Mouse (Mus musculus) liver, embryonic 12.5 days (tissue): ENCODE results near the gene Phb2. TPM values are rescaled to one million over a fixed set of nuclear protein-coding genes. Genes with fewer than 3 reads are reported as not detected.

ENCODE experiments used
- ATAC-seq: fragments of 200-750 bp; cut with Nextera tagmentation; 2 replicates; pipeline ENCODE4 v1.8.0; 2017; ENCODE audit warnings: moderate number of reproducible peaks, mild to moderate bottlenecking, moderate library complexity
- H3K27ac ChIP-seq: fragments of 300-500 bp; sonication (generic); 2 replicates; pipeline ENCODE4 v1.5.1; 2016; ENCODE audit warnings: mild to moderate bottlenecking
- H3K27me3 ChIP-seq: fragments of 300-500 bp; sonication (generic); replicated peaks from 2 replicates; pipeline ENCODE4 v1.6.1; 2016; ENCODE audit warnings: mild to moderate bottlenecking, moderate library complexity
- H3K36me3 ChIP-seq: fragments of 300-500 bp; sonication (generic); 2 replicates; pipeline ENCODE4 v1.6.1; 2016; ENCODE audit warnings: mild to moderate bottlenecking, moderate library complexity
- H3K4me1 ChIP-seq: fragments of 300-500 bp; sonication (generic); 2 replicates; pipeline ENCODE4 v1.6.1; 2016
- H3K4me2 ChIP-seq: fragments of 300-500 bp; sonication (generic); 2 replicates; pipeline ENCODE4 v1.6.1; 2016; ENCODE audit warnings: mild to moderate bottlenecking, moderate library complexity
- H3K4me3 ChIP-seq: fragments of 300-500 bp; sonication (generic); 2 replicates; pipeline ENCODE4 v1.5.1; 2016; ENCODE audit warnings: mild to moderate bottlenecking, moderate library complexity
- H3K9ac ChIP-seq: fragments of 300-500 bp; sonication (generic); 2 replicates; pipeline ENCODE4 v1.6.1; 2016; ENCODE audit warnings: mild to moderate bottlenecking, moderate library complexity
- H3K9me3 ChIP-seq: fragments of 300-500 bp; sonication (generic); replicated peaks from 2 replicates; pipeline ENCODE4 v1.6.1; 2016; ENCODE audit warnings: mild to moderate bottlenecking, moderate library complexity
- WGBS: fragments of 180-500 bp; shearing (Covaris S2); methylation state at CpG from one replicate; pipeline ENCODE4 v1.1.7; 2016; ENCODE audit not compliant: insufficient replicate concordance; 5-methylcytosine and 5-hydroxymethylcytosine counted together
- polyA plus RNA-seq: library from polyadenylated mRNA; unstranded; fragments of >200 nt; fragmentation: Nextera tagmentation; extraction: Ambion mirVana; gene quantifications from 2 replicates; pipeline ENCODE4 v1.2.1, GENCODE M21; 2016

Phb2 gene
- polyA plus RNA-seq, 1 experiment from 2014 or later: 443 TPM

GRCm38 (mm10) chr6:124696441-124697150, 15.5 kb upstream of the Phb2 start:
- Histone ChIP-seq H3K4me2 (no peak overlapping the region), H3K9ac (no peak overlapping the region), H3K27ac (no peak overlapping the region), H3K9me3 (no peaks in the 10 kb centered on the region), H3K27me3 (no peaks in the 10 kb centered on the region), H3K4me1 (peaks cover 37% of the 10 kb centered on the region), H3K36me3 (peaks cover 62% of the 10 kb centered on the region), H3K4me3 (no peak overlapping the region)
- WGBS: 80% methylated on average over 7 of the region's 7 CpGs
- no peak for ATAC-seq

- ATAC-seq: no peak
- peaks cover 78% of the 10 kb centered on the region for H3K36me3 ChIP-seq
- no peak overlapping the region for H3K27ac ChIP-seq
- no peak overlapping the region for H3K4me2 ChIP-seq
- WGBS: 85% methylated on average over 6 of the region's 6 CpGs
- H3K4me1 ChIP-seq: peaks cover 19% of the 10 kb centered on the region
- no peak overlapping the region for H3K9ac ChIP-seq
- H3K4me3 ChIP-seq: no peak overlapping the region
- no peaks in the 10 kb centered on the region for H3K27me3 ChIP-seq
- H3K9me3 ChIP-seq: no peaks in the 10 kb centered on the region
Measured at GRCm38 (mm10) chr6:124698751-124699150, 13.4 kb upstream of the Phb2 start.

GRCm38 (mm10) chr6:124699366-124699765, 12.8 kb upstream of the Phb2 start:
- H3K36me3 ChIP-seq: peaks cover 83% of the 10 kb centered on the region
- no peak for ATAC-seq

GRCm38 (mm10) chr6:124699962-124700610, 12.1 kb upstream of the Phb2 start:
- Histone ChIP-seq H3K9me3 (no peaks in the 10 kb centered on the region), H3K36me3 (peaks cover 85% of the 10 kb centered on the region), H3K9ac (no peak overlapping the region), H3K27me3 (no peaks in the 10 kb centered on the region), H3K27ac (no peak overlapping the region; the same call in 1 of the 2 replicates), H3K4me3 (no peak overlapping the region), H3K4me1 (peaks cover 8% of the 10 kb centered on the region), H3K4me2 (no peak overlapping the region)
- 73% methylated on average over 11 of the region's 11 CpGs for WGBS
- ATAC-seq: 0 out of 2 replicates have a peak, but pooled peaks have one; percentile 5

More at GRCm38 (mm10) chr6:124699366-124699765, 12.8 kb upstream of the Phb2 start:
- H3K9ac ChIP-seq: no peak overlapping the region
- H3K27me3 ChIP-seq: no peaks in the 10 kb centered on the region
- H3K9me3 ChIP-seq: no peaks in the 10 kb centered on the region
- H3K4me3 ChIP-seq: no peak overlapping the region
- peaks cover 13% of the 10 kb centered on the region for H3K4me1 ChIP-seq
- no peak overlapping the region; the same call in 1 of the 2 replicates for H3K27ac ChIP-seq
- H3K4me2 ChIP-seq: no peak overlapping the region
- WGBS: 76% methylated on average over 4 of the region's 4 CpGs

GRCm38 (mm10) chr6:124701338-124701737, 10.8 kb upstream of the Phb2 start:
- 79% methylated on average over 8 of the region's 8 CpGs for WGBS
- Histone ChIP-seq H3K4me2 (no peak overlapping the region), H3K9me3 (no peaks in the 10 kb centered on the region), H3K4me1 (peaks cover 8% of the 10 kb centered on the region), H3K27me3 (no peaks in the 10 kb centered on the region), H3K9ac (no peak overlapping the region), H3K4me3 (no peak overlapping the region), H3K27ac (no peak overlapping the region), H3K36me3 (peaks cover 88% of the 10 kb centered on the region)
- no peak for ATAC-seq

- Histone ChIP-seq H3K27me3 (no peaks in the 10 kb centered on the region), H3K36me3 (peaks cover 97% of the 10 kb centered on the region), H3K4me1 (peaks cover 9% of the 10 kb centered on the region), H3K4me3 (no peak overlapping the region), H3K4me2 (no peak overlapping the region), H3K9me3 (no peaks in the 10 kb centered on the region), H3K27ac (no peak overlapping the region), H3K9ac (no peak overlapping the region)
- ATAC-seq: no peak; the same call in 1 of the 2 replicates
- WGBS: 84% methylated on average over 17 of the region's 17 CpGs
Measured at GRCm38 (mm10) chr6:124702102-124702783, 9.9 kb upstream of the Phb2 start.

- ATAC-seq: peak; percentile 61
- Histone ChIP-seq H3K4me3 (no peak overlapping the region), H3K27me3 (no peaks in the 10 kb centered on the region), H3K4me1 (peaks cover 14% of the 10 kb centered on the region), H3K27ac (no peak overlapping the region), H3K36me3 (peaks cover 100% of the 10 kb centered on the region), H3K9me3 (no peaks in the 10 kb centered on the region), H3K4me2 (no peak overlapping the region), H3K9ac (no peak overlapping the region)
- 53% methylated on average over 3 of the region's 3 CpGs for WGBS
Measured at GRCm38 (mm10) chr6:124702784-124703103, 9.4 kb upstream of the Phb2 start.

DNA sequence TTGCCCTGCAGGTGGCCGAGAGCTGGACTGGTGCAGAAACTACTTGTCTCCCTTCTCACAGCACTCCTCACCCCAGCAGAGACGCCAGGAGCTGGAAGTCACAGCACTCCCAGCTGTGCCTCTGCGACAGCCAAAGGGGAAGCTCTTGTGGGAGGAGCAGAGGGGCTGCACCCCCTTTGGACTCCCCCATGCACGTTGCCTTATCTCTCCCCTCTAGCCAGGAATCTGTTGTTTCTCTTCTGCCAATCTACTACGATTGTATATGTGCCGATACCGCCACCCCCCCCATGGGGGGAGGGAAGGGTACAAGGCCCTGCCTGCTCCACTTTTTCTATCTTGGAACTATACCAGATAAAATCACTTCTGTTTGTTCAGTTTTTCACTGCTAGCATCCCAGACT, 8.3 kb upstream of the Phb2 start:
- WGBS: 50% methylated on average over 7 of the region's 7 CpGs
- H3K4me2 ChIP-seq: no peak overlapping the region
- H3K27me3 ChIP-seq: no peaks in the 10 kb centered on the region
- peaks cover 19% of the 10 kb centered on the region for H3K4me1 ChIP-seq
- no peaks in the 10 kb centered on the region for H3K9me3 ChIP-seq
- H3K36me3 ChIP-seq: peaks cover 100% of the 10 kb centered on the region
- H3K27ac ChIP-seq: 0 out of 2 replicates have a peak overlapping the region, but pooled peaks have one; percentile 45
- no peak overlapping the region for H3K4me3 ChIP-seq
- no peak overlapping the region for H3K9ac ChIP-seq
- ATAC-seq: no peak

GRCm38 (mm10) chr6:124704417-124704816, 7.7 kb upstream of the Phb2 start:
- ATAC-seq: no peak
- no peak overlapping the region for H3K4me2 ChIP-seq
- H3K27me3 ChIP-seq: no peaks in the 10 kb centered on the region
- H3K9me3 ChIP-seq: no peaks in the 10 kb centered on the region
- no peak overlapping the region for H3K9ac ChIP-seq
- WGBS: 83% methylated on average over 2 of the region's 2 CpGs
- H3K36me3 ChIP-seq: peaks cover 99% of the 10 kb centered on the region
- H3K4me1 ChIP-seq: peaks cover 25% of the 10 kb centered on the region
- H3K27ac ChIP-seq: no peak overlapping the region
- H3K4me3 ChIP-seq: no peak overlapping the region

- ATAC-seq: no peak
- 81% methylated on average over 5 of the region's 5 CpGs for WGBS
- Histone ChIP-seq H3K4me1 (peaks cover 34% of the 10 kb centered on the region), H3K4me3 (no peak overlapping the region), H3K36me3 (peaks cover 93% of the 10 kb centered on the region), H3K27ac (no peak overlapping the region), H3K9me3 (no peaks in the 10 kb centered on the region), H3K9ac (no peak overlapping the region), H3K4me2 (no peak overlapping the region), H3K27me3 (no peaks in the 10 kb centered on the region)
Measured at GRCm38 (mm10) chr6:124706061-124706627, 6.0 kb upstream of the Phb2 start.

GRCm38 (mm10) chr6:124708289-124708889, 3.7 kb upstream of the Phb2 start:
- Histone ChIP-seq H3K27ac (no peak overlapping the region), H3K4me1 (peaks cover 45% of the 10 kb centered on the region), H3K36me3 (peaks cover 74% of the 10 kb centered on the region), H3K9me3 (no peaks in the 10 kb centered on the region), H3K4me2 (no peak overlapping the region), H3K9ac (no peak overlapping the region), H3K4me3 (no peak overlapping the region), H3K27me3 (no peaks in the 10 kb centered on the region)
- no peak for ATAC-seq
- 94% methylated on average over 10 of the region's 10 CpGs for WGBS
